Mouse (Mus musculus): ENCODE measurements around the gene Ing4. TPM values are rescaled to one million over a fixed set of nuclear protein-coding genes. Genes with fewer than 3 reads are reported as not detected.
"Not testable (repeated sequence)": the region's sequence is repeated elsewhere in the genome, so short reads cannot be mapped to it uniquely, and the experiment has no call there.

The Ing4 gene
- total and polyA plus RNA-seq, 2 experiments from 2014 or later: 60.4 to 97.8 TPM

DNA sequence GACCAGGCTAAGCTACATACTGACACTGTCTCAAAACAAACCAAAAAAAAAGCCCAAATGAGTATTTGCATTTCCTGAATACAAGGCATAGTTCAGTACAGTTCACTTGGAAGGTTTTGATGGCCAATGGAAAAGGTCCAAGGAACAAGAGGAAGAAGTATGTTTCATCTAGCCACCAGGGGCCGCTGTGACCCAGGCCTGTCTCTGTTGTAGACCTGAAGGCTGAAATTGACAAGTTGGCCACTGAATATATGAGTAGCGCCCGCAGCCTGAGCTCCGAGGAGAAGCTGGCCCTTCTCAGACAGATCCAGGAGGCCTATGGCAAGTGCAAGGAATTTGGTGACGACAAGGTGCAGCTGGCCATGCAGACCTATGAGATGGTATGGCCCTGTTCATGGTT, 7.1 kb downstream of the Ing4 start:
- Histone ChIP-seq H3K36me3 (ENCODE audit: insufficient read depth, low read length) (peaks cover 57% of the 10 kb centered on the region), H3K27ac (ENCODE audit: low read depth, low read length) (no peak overlapping the region), H3K9ac (replicated peaks; ENCODE audit: low read length, poor library complexity, severe bottlenecking) (no peak overlapping the region), H3K4me1 (ENCODE audit: insufficient read depth, low read length) (no peaks in the 10 kb centered on the region), H3K4me2 (ENCODE audit: low read depth, low read length, poor library complexity, severe bottlenecking) (no peak overlapping the region), H3K27me3 (ENCODE audit: insufficient read depth, low read length) (no peaks in the 10 kb centered on the region), H3K4me3 (ENCODE audit: low read depth, low read length) (no peak overlapping the region), H3K9me3 (ENCODE audit: low read length) (no peaks in the 10 kb centered on the region)
- DNase-seq (ENCODE audit: low spot score): peak; percentile 90
- 20% methylated on average over 5 of the region's 5 CpGs for WGBS
- peak; percentile 66 for ATAC-seq (ENCODE audit: low FRiP score)
- peak; percentile 96 for TF ChIP-seq CTCF (IDR thresholded peaks at IDR 0.05)

DNA sequence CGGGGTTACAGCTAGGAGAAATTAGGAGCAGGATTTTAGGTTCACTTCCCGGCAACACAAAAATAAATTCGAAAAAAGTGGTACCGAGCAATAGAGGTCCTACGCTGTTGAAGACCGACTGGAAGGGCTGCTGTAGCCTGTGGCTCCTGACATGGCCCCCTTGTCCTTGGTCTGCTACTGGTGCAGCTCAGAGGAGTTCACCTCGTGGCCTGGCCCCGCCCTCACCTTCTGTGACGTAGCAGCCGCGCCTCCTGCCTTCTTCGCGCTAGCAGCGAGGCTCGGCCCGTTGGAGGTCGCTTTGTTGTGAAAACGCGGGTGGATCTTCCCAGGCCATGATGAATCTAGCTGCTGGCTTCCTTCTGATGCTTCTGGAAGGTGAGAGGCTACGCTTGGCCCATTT, 10.1 kb downstream of the Ing4 start, which contains the start of gene Acrbp:
Acrbp (plus strand) TSS at position 12 of the 400 bp plus-strand sequence.
- no peak for ATAC-seq (ENCODE audit: low FRiP score)
- WGBS: 39% methylated on average over 20 of the region's 20 CpGs
- H3K9ac ChIP-seq (replicated peaks; ENCODE audit: low read length, poor library complexity, severe bottlenecking): no peak within 1 kb of the TSS

DNA sequence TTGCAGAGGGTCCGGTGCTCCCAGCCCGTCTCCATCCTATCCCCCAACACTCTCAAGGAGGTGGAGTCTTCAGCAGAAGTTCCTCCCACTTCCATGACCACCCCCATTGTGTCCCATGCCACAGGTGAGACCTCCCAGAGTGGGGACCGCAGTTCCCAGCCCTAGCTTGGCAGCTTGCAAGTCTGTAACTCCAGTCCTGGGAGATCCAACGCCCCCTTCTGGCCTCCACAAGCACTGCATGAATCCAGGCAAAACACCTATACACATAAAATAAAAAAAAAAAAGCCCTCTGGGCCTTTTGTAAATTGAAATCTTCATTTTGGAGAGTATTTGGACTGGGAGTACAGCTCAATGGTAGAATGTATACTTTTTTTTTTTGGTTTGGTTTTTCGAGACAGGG, 11.7 kb downstream of the Ing4 start:
- peaks cover 55% of the 10 kb centered on the region for H3K36me3 ChIP-seq (ENCODE audit: insufficient read depth, low read length)
- DNase-seq (ENCODE audit: low spot score): no peak
- no peak for ATAC-seq (ENCODE audit: low FRiP score)
- no peak overlapping the region for H3K4me2 ChIP-seq (ENCODE audit: low read depth, low read length, poor library complexity, severe bottlenecking)
- peak; percentile 52 for TF ChIP-seq CTCF (IDR thresholded peaks at IDR 0.05)
- H3K27ac ChIP-seq (ENCODE audit: low read depth, low read length): no peak overlapping the region
- no peaks in the 10 kb centered on the region for H3K4me1 ChIP-seq (ENCODE audit: insufficient read depth, low read length)
- no peaks in the 10 kb centered on the region for H3K27me3 ChIP-seq (ENCODE audit: insufficient read depth, low read length)
- 67% methylated on average over 5 of the region's 5 CpGs for WGBS
- no peak overlapping the region for H3K9ac ChIP-seq (replicated peaks; ENCODE audit: low read length, poor library complexity, severe bottlenecking)
- H3K4me3 ChIP-seq (ENCODE audit: low read depth, low read length): no peak overlapping the region
- no peaks in the 10 kb centered on the region for H3K9me3 ChIP-seq (ENCODE audit: low read length)

More for the DNA sequence above, 10.1 kb downstream of the Ing4 start, which contains the start of gene Acrbp:
- Histone ChIP-seq H3K9me3 (ENCODE audit: low read length) (no peaks in the 10 kb centered on the region), H3K4me1 (ENCODE audit: insufficient read depth, low read length) (no peaks in the 10 kb centered on the region), H3K4me3 (ENCODE audit: low read depth, low read length) (no peak within 1 kb of the TSS), H3K4me2 (ENCODE audit: low read depth, low read length, poor library complexity, severe bottlenecking) (no peak within 1 kb of the TSS), H3K27me3 (ENCODE audit: insufficient read depth, low read length) (no peaks in the 10 kb centered on the region), H3K36me3 (ENCODE audit: insufficient read depth, low read length) (peaks cover 61% of the 10 kb centered on the region), H3K27ac (ENCODE audit: low read depth, low read length) (no peak within 1 kb of the TSS)
- DNase-seq (ENCODE audit: low spot score): no peak
- no peak for TF ChIP-seq CTCF (IDR thresholded peaks at IDR 0.05)

DNA sequence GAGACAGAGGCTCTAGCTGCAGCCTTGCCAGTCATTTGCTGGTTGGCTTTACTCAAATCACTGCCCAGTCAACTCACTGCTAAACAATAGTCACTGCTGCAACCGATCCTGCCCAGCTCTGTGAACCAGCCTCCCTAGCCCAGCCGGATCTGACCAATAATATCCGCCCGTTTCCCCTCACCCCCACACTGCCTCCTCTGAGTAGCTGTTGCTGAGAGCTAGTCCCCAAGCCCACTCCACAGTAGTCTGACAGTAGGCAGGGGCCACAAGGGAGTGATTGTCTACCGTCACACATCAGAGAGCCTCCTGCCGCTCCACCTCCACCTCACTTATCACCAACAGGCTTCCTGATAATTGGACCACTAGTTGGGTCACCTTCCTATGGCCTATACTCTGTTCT, 21.9 kb downstream of the Ing4 start:
- Histone ChIP-seq H3K36me3 (ENCODE audit: insufficient read depth, low read length) (no peaks in the 10 kb centered on the region), H3K4me2 (ENCODE audit: low read depth, low read length, poor library complexity, severe bottlenecking) (no peak overlapping the region), H3K4me3 (ENCODE audit: low read depth, low read length) (no peak overlapping the region), H3K27ac (ENCODE audit: low read depth, low read length) (no peak overlapping the region), H3K4me1 (ENCODE audit: insufficient read depth, low read length) (no peaks in the 10 kb centered on the region), H3K9me3 (ENCODE audit: low read length) (no peaks in the 10 kb centered on the region), H3K27me3 (ENCODE audit: insufficient read depth, low read length) (no peaks in the 10 kb centered on the region), H3K9ac (replicated peaks; ENCODE audit: low read length, poor library complexity, severe bottlenecking) (no peak overlapping the region)
- ATAC-seq (ENCODE audit: low FRiP score) (peak; percentile 54; the same call in 1 of the 2 replicates), DNase-seq (ENCODE audit: low spot score) (no peak)
- WGBS: 44% methylated on average over 6 of the region's 6 CpGs
- no peak for TF ChIP-seq CTCF (IDR thresholded peaks at IDR 0.05)

- Histone ChIP-seq H3K9me3 (ENCODE audit: low read length) (no peaks in the 10 kb centered on the region), H3K27ac (ENCODE audit: low read depth, low read length) (no peak overlapping the region), H3K9ac (replicated peaks; ENCODE audit: low read length, poor library complexity, severe bottlenecking) (no peak overlapping the region), H3K4me3 (ENCODE audit: low read depth, low read length) (no peak overlapping the region), H3K36me3 (ENCODE audit: insufficient read depth, low read length) (no peaks in the 10 kb centered on the region), H3K4me2 (ENCODE audit: low read depth, low read length, poor library complexity, severe bottlenecking) (no peak overlapping the region), H3K4me1 (ENCODE audit: insufficient read depth, low read length) (no peaks in the 10 kb centered on the region), H3K27me3 (ENCODE audit: insufficient read depth, low read length) (no peaks in the 10 kb centered on the region)
- no peak for TF ChIP-seq CTCF (IDR thresholded peaks at IDR 0.05)
- DNase-seq (ENCODE audit: low spot score) (no peak), ATAC-seq (ENCODE audit: low FRiP score) (no peak)
- 82% methylated on average over 5 of the region's 5 CpGs for WGBS
Measured at GRCm38 (mm10) chr6:125062511-125062910, 23.0 kb downstream of the Ing4 start.

DNA sequence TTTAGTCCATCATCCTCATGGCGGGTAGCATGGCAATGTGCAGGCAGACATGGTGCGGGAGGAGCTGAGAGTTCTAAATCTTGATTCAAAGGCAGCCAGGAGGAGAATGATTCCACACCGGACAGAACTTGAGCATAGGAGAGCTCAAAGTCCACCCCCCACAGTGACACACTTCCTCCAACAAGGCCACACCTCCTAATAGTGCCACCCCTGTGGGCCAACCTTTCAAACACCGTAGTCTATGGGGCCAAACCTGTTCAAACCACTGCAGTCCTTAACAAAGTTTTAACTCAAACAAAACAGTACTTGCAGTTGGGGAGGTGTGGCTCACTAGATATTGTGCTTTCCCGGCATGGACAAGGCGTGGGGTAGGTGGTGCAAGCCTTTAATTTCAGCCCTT, 24.3 kb downstream of the Ing4 start:
- no peaks in the 10 kb centered on the region for H3K4me1 ChIP-seq (ENCODE audit: insufficient read depth, low read length)
- H3K4me2 ChIP-seq (ENCODE audit: low read depth, low read length, poor library complexity, severe bottlenecking): no peak overlapping the region
- no peaks in the 10 kb centered on the region for H3K36me3 ChIP-seq (ENCODE audit: insufficient read depth, low read length)
- ATAC-seq (ENCODE audit: low FRiP score) (no peak), DNase-seq (ENCODE audit: low spot score) (no peak)
- no peaks in the 10 kb centered on the region for H3K9me3 ChIP-seq (ENCODE audit: low read length)
- H3K4me3 ChIP-seq (ENCODE audit: low read depth, low read length): no peak overlapping the region
- no peak overlapping the region for H3K9ac ChIP-seq (replicated peaks; ENCODE audit: low read length, poor library complexity, severe bottlenecking)
- TF ChIP-seq CTCF (IDR thresholded peaks at IDR 0.05): no peak
- WGBS: 90% methylated on average over 6 of the region's 6 CpGs
- H3K27me3 ChIP-seq (ENCODE audit: insufficient read depth, low read length): no peaks in the 10 kb centered on the region
- no peak overlapping the region for H3K27ac ChIP-seq (ENCODE audit: low read depth, low read length)

DNA sequence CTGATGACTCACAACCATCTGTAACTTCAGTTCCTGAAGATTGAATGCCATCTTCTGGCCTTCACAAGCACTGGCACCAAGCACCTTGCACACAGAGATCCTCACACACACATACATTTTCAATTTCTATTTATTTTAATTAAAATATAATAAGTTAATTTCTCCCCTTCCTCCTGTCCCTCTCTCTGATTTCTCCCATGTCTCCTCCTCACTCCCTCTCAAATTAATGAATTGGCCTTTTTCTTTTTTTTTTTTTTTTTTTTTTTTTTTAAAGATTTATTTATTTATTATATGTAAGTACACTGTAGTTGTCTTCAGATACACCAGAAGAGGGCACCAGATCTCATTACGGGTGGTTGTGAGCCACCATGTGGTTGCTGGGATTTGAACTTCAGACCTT, 25.7 kb downstream of the Ing4 start:
- DNase-seq (ENCODE audit: low spot score); H3K4me2 ChIP-seq (ENCODE audit: low read depth, low read length, poor library complexity, severe bottlenecking); H3K27me3 ChIP-seq (ENCODE audit: insufficient read depth, low read length); H3K36me3 ChIP-seq (ENCODE audit: insufficient read depth, low read length); H3K9ac ChIP-seq (replicated peaks; ENCODE audit: low read length, poor library complexity, severe bottlenecking); H3K9me3 ChIP-seq (ENCODE audit: low read length); H3K4me3 ChIP-seq (ENCODE audit: low read depth, low read length); H3K27ac ChIP-seq (ENCODE audit: low read depth, low read length); ATAC-seq (ENCODE audit: low FRiP score); H3K4me1 ChIP-seq (ENCODE audit: insufficient read depth, low read length): not testable (repeated sequence)
- no CpG with 5 or more reads among the region's 1 CpGs for WGBS

Measured in midbrain, postnatal 0 days (tissue).